Mouse (Mus musculus): ENCODE measurements at regions not wholly inside any gene's neighbourhood (a gene's known extent, or its start where the extent isn't known, plus 50 kb on each side); places are given as distances from the start of the nearest gene placed in this dataset.

GRCm38 (mm10) chr6:116906426-116907172, 189.9 kb upstream of the Tmem72 start:
- H3K4me3 ChIP-seq = no peak overlapping the region
- no peak overlapping the region for H3K9ac ChIP-seq
- H3K4me2 ChIP-seq = no peak overlapping the region
- WGBS = 85% methylated on average over 7 of the region's 7 CpGs
- no peaks in the 10 kb centered on the region for H3K36me3 ChIP-seq
- no peak for ATAC-seq (ENCODE audit: low FRiP score, low read depth)
- H3K27ac ChIP-seq (replicated peaks) = no peak overlapping the region
- H3K4me1 ChIP-seq (replicated peaks) = no peaks in the 10 kb centered on the region
- no peaks in the 10 kb centered on the region for H3K9me3 ChIP-seq
- no peaks in the 10 kb centered on the region for H3K27me3 ChIP-seq

- no peak for ATAC-seq (ENCODE audit: low FRiP score, low read depth)
- H3K4me1 ChIP-seq (replicated peaks) = no peaks in the 10 kb centered on the region
- WGBS = 91% methylated on average over 7 of the region's 7 CpGs
Observed at GRCm38 (mm10) chr6:116910607-116911006, 193.9 kb upstream of the Tmem72 start.

GRCm38 (mm10) chr6:116912161-116912560, 195.4 kb upstream of the Tmem72 start:
- Histone ChIP-seq H3K36me3 (no peaks in the 10 kb centered on the region), H3K27ac (replicated peaks) (no peak overlapping the region), H3K27me3 (no peaks in the 10 kb centered on the region), H3K4me1 (replicated peaks) (no peaks in the 10 kb centered on the region), H3K9ac (no peak overlapping the region), H3K4me3 (no peak overlapping the region), H3K4me2 (no peak overlapping the region), H3K9me3 (no peaks in the 10 kb centered on the region)
- ATAC-seq (ENCODE audit: low FRiP score, low read depth) = no peak
- 83% methylated on average over 3 of the region's 3 CpGs for WGBS

More at GRCm38 (mm10) chr6:116910607-116911006, 193.9 kb upstream of the Tmem72 start:
- Histone ChIP-seq H3K9me3 (no peaks in the 10 kb centered on the region), H3K4me2 (no peak overlapping the region), H3K27me3 (no peaks in the 10 kb centered on the region), H3K27ac (replicated peaks) (no peak overlapping the region), H3K36me3 (no peaks in the 10 kb centered on the region), H3K9ac (no peak overlapping the region), H3K4me3 (no peak overlapping the region)

- Histone ChIP-seq H3K36me3 (no peaks in the 10 kb centered on the region), H3K4me1 (replicated peaks) (no peaks in the 10 kb centered on the region), H3K27ac (replicated peaks) (no peak overlapping the region), H3K4me3 (no peak overlapping the region), H3K4me2 (no peak overlapping the region), H3K9me3 (no peaks in the 10 kb centered on the region), H3K27me3 (no peaks in the 10 kb centered on the region), H3K9ac (no peak overlapping the region)
- ATAC-seq (ENCODE audit: low FRiP score, low read depth) = no peak
- 81% methylated on average over 1 of the region's 1 CpGs for WGBS
Observed at GRCm38 (mm10) chr6:116914073-116914472, 197.4 kb upstream of the Tmem72 start.

GRCm38 (mm10) chr6:116935024-116935423, 218.3 kb upstream of the Tmem72 start:
- Histone ChIP-seq H3K4me3 (no peak overlapping the region), H3K27me3 (no peaks in the 10 kb centered on the region), H3K36me3 (no peaks in the 10 kb centered on the region), H3K27ac (replicated peaks) (no peak overlapping the region), H3K9ac (no peak overlapping the region), H3K9me3 (no peaks in the 10 kb centered on the region), H3K4me2 (no peak overlapping the region), H3K4me1 (replicated peaks) (no peaks in the 10 kb centered on the region)
- WGBS = 78% methylated on average over 3 of the region's 3 CpGs
- no peak for ATAC-seq (ENCODE audit: low FRiP score, low read depth)

- Histone ChIP-seq H3K9ac (no peak overlapping the region), H3K4me2 (no peak overlapping the region), H3K4me1 (replicated peaks) (no peaks in the 10 kb centered on the region), H3K9me3 (no peaks in the 10 kb centered on the region), H3K27me3 (no peaks in the 10 kb centered on the region), H3K4me3 (no peak overlapping the region), H3K27ac (replicated peaks) (no peak overlapping the region), H3K36me3 (no peaks in the 10 kb centered on the region)
- WGBS = 75% methylated on average over 9 of the region's 9 CpGs
- ATAC-seq (ENCODE audit: low FRiP score, low read depth) = no peak
Observed at GRCm38 (mm10) chr6:116941576-116941975, 224.9 kb upstream of the Tmem72 start.

GRCm38 (mm10) chr6:116942696-116943095, 225.6 kb upstream of the Cxcl12 start:
- no peak overlapping the region for H3K27ac ChIP-seq (replicated peaks)
- H3K9ac ChIP-seq = no peak overlapping the region
- H3K4me3 ChIP-seq = no peak overlapping the region
- no peaks in the 10 kb centered on the region for H3K9me3 ChIP-seq
- 90% methylated on average over 8 of the region's 8 CpGs for WGBS
- no peak for ATAC-seq (ENCODE audit: low FRiP score, low read depth)
- no peak overlapping the region for H3K4me2 ChIP-seq
- no peaks in the 10 kb centered on the region for H3K4me1 ChIP-seq (replicated peaks)
- no peaks in the 10 kb centered on the region for H3K27me3 ChIP-seq
- no peaks in the 10 kb centered on the region for H3K36me3 ChIP-seq

GRCm38 (mm10) chr6:116946083-116946732, 222.1 kb upstream of the Cxcl12 start:
- Histone ChIP-seq H3K9ac (no peak overlapping the region), H3K27me3 (no peaks in the 10 kb centered on the region), H3K4me3 (no peak overlapping the region), H3K4me2 (no peak overlapping the region), H3K9me3 (no peaks in the 10 kb centered on the region), H3K36me3 (no peaks in the 10 kb centered on the region), H3K27ac (replicated peaks) (no peak overlapping the region), H3K4me1 (replicated peaks) (no peaks in the 10 kb centered on the region)
- whole genome bisulfite sequencing = 28% methylated on average over 8 of the region's 8 CpGs
- ATAC-seq (ENCODE audit: low FRiP score, low read depth) = no peak

- no peaks in the 10 kb centered on the region for H3K27me3 ChIP-seq
- WGBS = 75% methylated on average over 13 of the region's 13 CpGs
- no peak for ATAC-seq (ENCODE audit: low FRiP score, low read depth)
- no peak overlapping the region for H3K27ac ChIP-seq (replicated peaks)
- no peak overlapping the region for H3K4me3 ChIP-seq
- no peaks in the 10 kb centered on the region for H3K4me1 ChIP-seq (replicated peaks)
- no peak overlapping the region for H3K9ac ChIP-seq
- H3K9me3 ChIP-seq = no peaks in the 10 kb centered on the region
- H3K36me3 ChIP-seq = no peaks in the 10 kb centered on the region
- H3K4me2 ChIP-seq = no peak overlapping the region
Observed at GRCm38 (mm10) chr6:116959611-116960010, 208.7 kb upstream of the Cxcl12 start.

- no peaks in the 10 kb centered on the region for H3K4me1 ChIP-seq (replicated peaks)
- no peaks in the 10 kb centered on the region for H3K36me3 ChIP-seq
- H3K4me2 ChIP-seq = no peak overlapping the region
- no peak for ATAC-seq (ENCODE audit: low FRiP score, low read depth)
- H3K9me3 ChIP-seq = no peaks in the 10 kb centered on the region
- no peak overlapping the region for H3K9ac ChIP-seq
- no peak overlapping the region for H3K27ac ChIP-seq (replicated peaks)
- H3K4me3 ChIP-seq = no peak overlapping the region
- WGBS = 77% methylated on average over 3 of the region's 3 CpGs
- H3K27me3 ChIP-seq = no peaks in the 10 kb centered on the region
Observed at GRCm38 (mm10) chr6:116960641-116961040, 207.7 kb upstream of the Cxcl12 start.

GRCm38 (mm10) chr6:116966436-116966835, 201.9 kb upstream of the Cxcl12 start:
- H3K27me3 ChIP-seq = no peaks in the 10 kb centered on the region
- no peaks in the 10 kb centered on the region for H3K4me1 ChIP-seq (replicated peaks)
- no peak overlapping the region for H3K27ac ChIP-seq (replicated peaks)
- H3K9me3 ChIP-seq = no peaks in the 10 kb centered on the region
- no peak overlapping the region for H3K4me3 ChIP-seq
- 32% methylated on average over 3 of the region's 3 CpGs for WGBS
- ATAC-seq (ENCODE audit: low FRiP score, low read depth) = no peak
- no peaks in the 10 kb centered on the region for H3K36me3 ChIP-seq
- H3K4me2 ChIP-seq = no peak overlapping the region
- no peak overlapping the region for H3K9ac ChIP-seq

- no peaks in the 10 kb centered on the region for H3K27me3 ChIP-seq
- no peaks in the 10 kb centered on the region for H3K9me3 ChIP-seq
- no peak overlapping the region for H3K4me3 ChIP-seq
- WGBS = 74% methylated on average over 9 of the region's 9 CpGs
- H3K4me2 ChIP-seq = no peak overlapping the region
- no peaks in the 10 kb centered on the region for H3K36me3 ChIP-seq
- H3K9ac ChIP-seq = no peak overlapping the region
- H3K27ac ChIP-seq (replicated peaks) = no peak overlapping the region
- H3K4me1 ChIP-seq (replicated peaks) = no peaks in the 10 kb centered on the region
- no peak for ATAC-seq (ENCODE audit: low FRiP score, low read depth)
Observed at GRCm38 (mm10) chr6:116969381-116969910, 198.9 kb upstream of the Cxcl12 start.

All from hindbrain, embryonic 15.5 days (tissue).